Mouse (Mus musculus) hindbrain, embryonic 11.5 days (tissue): Measurements from ENCODE around the gene Polr2e. TPM values are rescaled to one million over a fixed set of nuclear protein-coding genes. Genes with fewer than 3 reads are reported as not detected.

Source experiments
- ATAC-seq: fragments of 200-750 bp; cut with Nextera tagmentation; 2 replicates; pipeline ENCODE4 v1.8.0; 2017; ENCODE audit warnings: mild to moderate bottlenecking, moderate TSS enrichment, moderate library complexity; ENCODE audit not compliant: low FRiP score
- DNase-seq: peaks from one replicate; pipeline ENCODE4 v3.0.0-alpha.2; 2015; ENCODE audit warnings: low spot score
- H3K27ac ChIP-seq: fragments of 300-500 bp; sonication (generic); 2 replicates; pipeline ENCODE4 v1.5.1; 2014; ENCODE audit warnings: mild to moderate bottlenecking, low read depth, low read length
- H3K27me3 ChIP-seq: fragments of 300-500 bp; sonication (generic); 2 replicates; pipeline ENCODE4 v1.6.1; 2014; ENCODE audit warnings: mild to moderate bottlenecking, low read length, moderate library complexity, mixed read lengths; ENCODE audit not compliant: control insufficient read depth, insufficient read depth
- H3K36me3 ChIP-seq: fragments of 300-500 bp; sonication (generic); 2 replicates; pipeline ENCODE4 v1.6.1; 2014; ENCODE audit warnings: mild to moderate bottlenecking, low read length, moderate library complexity, mixed read lengths; ENCODE audit not compliant: control insufficient read depth, insufficient read depth
- H3K4me1 ChIP-seq: fragments of 300-500 bp; sonication (generic); replicated peaks from 2 replicates; pipeline ENCODE4 v1.6.1; 2014; ENCODE audit warnings: low read length, mixed read lengths; ENCODE audit not compliant: control insufficient read depth, insufficient read depth
- H3K4me2 ChIP-seq: fragments of 300-500 bp; sonication (generic); replicated peaks from 2 replicates; pipeline ENCODE4 v1.6.1; 2014; ENCODE audit warnings: mild to moderate bottlenecking, low read depth, low read length
- H3K4me3 ChIP-seq: fragments of 300-500 bp; sonication (generic); 2 replicates; pipeline ENCODE4 v1.5.1; 2014; ENCODE audit warnings: low read depth, low read length
- H3K9ac ChIP-seq: fragments of 300-500 bp; sonication (generic); 2 replicates; pipeline ENCODE4 v1.6.1; 2014; ENCODE audit warnings: low read depth, low read length
- H3K9me3 ChIP-seq: fragments of 300-500 bp; sonication (generic); 2 replicates; pipeline ENCODE4 v1.6.1; 2016; ENCODE audit warnings: low read length; ENCODE audit not compliant: control insufficient read depth
- WGBS: fragments of 180-500 bp; shearing (Covaris S2); extraction: QIAGEN DNeasy Blood & Tissue Kit; methylation state at CpG from one replicate; pipeline ENCODE4 v1.1.7; 2014; 5-methylcytosine and 5-hydroxymethylcytosine counted together
- polyA plus RNA-seq: library from polyadenylated mRNA; unstranded; fragments of >200 nt; fragmentation: Nextera tagmentation; extraction: Ambion mirVana; gene quantifications from 2 replicates; pipeline ENCODE4 v1.2.1, GENCODE M21; 2014

The Polr2e gene
- polyA plus RNA-seq, 1 experiment from 2014 or later = 215 TPM

DNA sequence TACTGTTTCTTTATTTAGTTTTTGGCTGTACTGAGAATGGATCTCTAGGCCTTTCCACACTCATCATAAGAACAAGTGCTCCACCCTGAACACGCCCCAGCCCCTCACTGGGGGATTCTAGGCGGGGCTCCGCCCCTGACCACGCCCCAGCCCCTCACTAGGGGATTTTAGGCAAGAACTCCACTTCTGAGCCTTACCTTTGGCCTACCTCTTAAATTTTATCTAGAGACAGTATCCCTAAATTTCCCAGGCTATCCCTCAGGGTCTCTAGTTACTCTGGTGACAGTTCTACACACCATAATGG, 14.6 kb downstream of the Polr2e start:
- 52% methylated on average over 4 of the region's 4 CpGs for WGBS
- Histone ChIP-seq H3K9me3 (no peaks in the 10 kb centered on the region), H3K36me3 (no peaks in the 10 kb centered on the region), H3K27me3 (0 out of 2 replicates have a peak, but pooled peaks cover 2% of the 10 kb centered on the region), H3K9ac (no peak overlapping the region), H3K4me3 (no peak overlapping the region), H3K4me2 (no peak overlapping the region), H3K4me1 (no peaks in the 10 kb centered on the region), H3K27ac (no peak overlapping the region)
- ATAC-seq = no peak
- no peak for DNase-seq

DNA sequence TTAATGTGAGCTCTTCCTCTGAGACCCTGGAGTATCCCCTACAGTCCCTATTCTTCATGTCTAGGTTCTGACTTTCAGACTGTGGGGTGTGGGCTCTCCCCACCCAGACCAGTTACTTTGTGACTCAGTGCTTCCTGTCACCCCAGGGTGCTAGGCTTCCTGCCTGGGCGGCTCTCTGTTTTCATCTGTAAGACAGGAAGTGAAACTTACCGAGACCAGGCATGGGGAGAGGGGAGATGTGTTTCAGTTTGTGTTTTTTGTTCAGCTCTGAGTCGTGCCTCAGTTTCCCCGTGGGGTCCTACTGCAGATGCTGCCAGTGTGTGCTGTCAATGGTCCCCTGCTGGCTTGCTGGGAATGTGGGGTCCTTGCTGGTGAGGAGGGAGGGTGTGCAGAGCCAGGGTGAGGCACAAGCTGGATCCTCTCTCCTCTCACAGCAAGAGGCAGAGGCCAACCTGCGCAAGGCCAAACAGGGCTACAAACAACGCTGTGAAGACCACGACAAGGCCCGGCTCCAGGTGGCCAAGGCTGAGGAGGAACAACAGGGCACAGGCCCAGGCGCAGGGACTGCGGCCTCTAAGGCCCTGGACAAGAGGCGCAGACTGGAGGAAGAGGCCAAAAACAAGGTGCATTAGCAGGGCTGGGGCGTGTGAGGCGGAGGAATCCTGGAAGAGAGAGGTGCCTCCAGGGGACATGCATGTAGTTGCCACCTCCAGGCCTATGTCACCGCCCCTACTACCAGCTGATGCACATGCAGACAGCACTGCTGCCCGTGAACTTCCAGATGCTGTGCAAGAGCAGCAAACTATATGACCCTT, 15.2 kb downstream of the Polr2e start:
- H3K4me2 ChIP-seq = no peak overlapping the region
- H3K4me1 ChIP-seq = peaks cover 4% of the 10 kb centered on the region; the same call in 1 of the 2 replicates
- no peak overlapping the region for H3K27ac ChIP-seq
- no peaks in the 10 kb centered on the region for H3K36me3 ChIP-seq
- no peak for ATAC-seq
- no peaks in the 10 kb centered on the region for H3K9me3 ChIP-seq
- no peak overlapping the region for H3K4me3 ChIP-seq
- 76% methylated on average over 15 of the region's 15 CpGs for WGBS
- no peak for DNase-seq
- H3K27me3 ChIP-seq = peaks cover 2% of the 10 kb centered on the region
- no peak overlapping the region for H3K9ac ChIP-seq

DNA sequence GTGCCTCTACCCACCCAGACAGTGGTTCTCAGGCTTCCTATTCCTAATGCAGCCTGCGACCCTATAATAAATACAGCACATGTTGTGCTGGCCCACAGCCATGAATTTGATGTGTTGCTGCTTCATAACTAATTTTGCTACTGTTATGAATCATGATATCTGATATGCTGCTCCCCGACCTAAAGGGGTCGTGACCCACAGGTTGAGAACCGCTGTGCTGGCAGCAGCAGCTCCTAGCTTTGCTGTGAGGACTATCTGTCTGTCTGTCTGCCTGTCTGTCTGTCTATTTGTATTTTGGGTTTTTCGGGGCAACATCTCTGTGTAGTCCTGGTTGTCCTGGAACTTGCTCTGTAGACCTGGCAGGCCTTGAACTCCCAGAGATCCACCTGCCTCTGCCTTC, 15.8 kb downstream of the Polr2e start:
- WGBS = 89% methylated on average over 5 of the region's 5 CpGs
- H3K27ac ChIP-seq = no peak overlapping the region
- H3K4me1 ChIP-seq = peaks cover 10% of the 10 kb centered on the region; the same call in 1 of the 2 replicates
- no peaks in the 10 kb centered on the region for H3K9me3 ChIP-seq
- ATAC-seq (no peak), DNase-seq (no peak)
- H3K9ac ChIP-seq = no peak overlapping the region
- H3K4me2 ChIP-seq = no peak overlapping the region
- H3K27me3 ChIP-seq = peaks cover 9% of the 10 kb centered on the region
- H3K4me3 ChIP-seq = no peak overlapping the region
- H3K36me3 ChIP-seq = no peaks in the 10 kb centered on the region

DNA sequence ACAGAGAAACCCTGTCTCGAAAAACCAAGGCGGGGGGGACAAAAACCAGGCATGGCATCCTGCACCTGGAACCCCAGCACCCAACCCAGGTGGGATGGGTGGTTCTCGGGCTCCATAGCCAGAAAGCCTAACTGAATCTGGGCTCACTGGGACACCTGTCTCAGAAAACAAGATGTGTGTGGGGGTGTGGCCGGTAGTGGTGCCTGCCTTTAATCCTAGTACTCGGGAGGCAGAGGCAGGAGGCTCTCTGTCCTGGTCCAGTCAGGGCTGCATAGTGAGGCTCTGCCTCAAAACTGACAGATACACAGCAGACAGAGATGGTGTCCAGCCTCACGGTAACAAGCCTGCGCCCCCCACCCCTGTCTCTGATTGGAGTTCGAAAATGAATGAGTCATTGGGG, 16.8 kb downstream of the Polr2e start:
- no peak overlapping the region for H3K4me3 ChIP-seq
- DNase-seq (no peak), ATAC-seq (no peak)
- H3K27ac ChIP-seq = no peak overlapping the region
- H3K4me1 ChIP-seq = peaks cover 10% of the 10 kb centered on the region; the same call in 1 of the 2 replicates
- 92% methylated on average over 8 of the region's 8 CpGs for WGBS
- H3K9me3 ChIP-seq = no peaks in the 10 kb centered on the region
- peaks cover 10% of the 10 kb centered on the region for H3K27me3 ChIP-seq
- H3K4me2 ChIP-seq = no peak overlapping the region
- H3K9ac ChIP-seq = no peak overlapping the region
- H3K36me3 ChIP-seq = no peaks in the 10 kb centered on the region

DNA sequence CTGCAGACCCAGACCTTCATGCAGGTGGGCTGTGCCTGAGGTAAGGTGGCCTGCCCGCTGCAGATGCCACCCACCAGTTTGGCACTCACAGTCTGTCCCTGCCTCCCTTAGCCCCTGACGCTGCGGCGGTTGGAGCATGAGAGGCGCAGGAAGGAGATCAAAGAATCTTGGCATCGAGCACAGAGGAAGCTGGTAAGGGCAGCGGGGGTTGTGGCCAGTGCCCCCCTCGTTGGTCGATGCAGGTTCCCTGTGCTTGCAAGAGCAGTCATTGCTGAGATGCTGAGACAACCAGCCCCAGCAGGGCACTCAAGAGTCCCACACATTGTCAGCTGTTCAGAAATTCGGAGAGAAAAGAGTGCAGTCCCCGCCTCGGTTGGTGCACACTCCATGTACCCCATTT, 17.4 kb downstream of the Polr2e start:
- no peak overlapping the region for H3K4me3 ChIP-seq
- DNase-seq (no peak), ATAC-seq (no peak)
- no peak overlapping the region for H3K9ac ChIP-seq
- H3K9me3 ChIP-seq = no peaks in the 10 kb centered on the region
- H3K4me1 ChIP-seq = peaks cover 10% of the 10 kb centered on the region; the same call in 1 of the 2 replicates
- no peak overlapping the region for H3K27ac ChIP-seq
- H3K36me3 ChIP-seq = no peaks in the 10 kb centered on the region
- H3K4me2 ChIP-seq = no peak overlapping the region
- peaks cover 10% of the 10 kb centered on the region for H3K27me3 ChIP-seq
- 92% methylated on average over 12 of the region's 12 CpGs for WGBS

DNA sequence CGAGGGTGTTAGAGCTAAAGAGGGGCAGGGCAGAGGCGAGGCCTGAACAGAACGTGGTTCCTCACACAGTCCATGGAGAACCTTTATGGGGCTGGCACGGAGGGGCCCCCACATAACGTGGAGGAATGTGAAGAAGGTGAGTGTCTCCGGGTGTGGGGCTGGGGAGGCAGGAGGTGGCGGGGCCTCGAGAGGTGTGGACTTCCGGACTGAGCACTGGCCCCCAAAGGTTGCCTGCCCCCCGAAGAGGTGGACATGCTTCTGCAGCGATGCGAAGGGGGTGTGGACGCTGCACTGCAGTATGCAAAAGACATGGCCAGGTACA, 18.3 kb downstream of the Polr2e start:
- no peaks in the 10 kb centered on the region for H3K9me3 ChIP-seq
- 94% methylated on average over 13 of the region's 13 CpGs for WGBS
- peaks cover 10% of the 10 kb centered on the region for H3K27me3 ChIP-seq
- no peak overlapping the region for H3K9ac ChIP-seq
- no peak overlapping the region for H3K4me2 ChIP-seq
- H3K27ac ChIP-seq = no peak overlapping the region
- ATAC-seq = no peak
- no peak overlapping the region for H3K4me3 ChIP-seq
- H3K4me1 ChIP-seq = peaks cover 10% of the 10 kb centered on the region; the same call in 1 of the 2 replicates
- DNase-seq = no peak
- H3K36me3 ChIP-seq = no peaks in the 10 kb centered on the region

DNA sequence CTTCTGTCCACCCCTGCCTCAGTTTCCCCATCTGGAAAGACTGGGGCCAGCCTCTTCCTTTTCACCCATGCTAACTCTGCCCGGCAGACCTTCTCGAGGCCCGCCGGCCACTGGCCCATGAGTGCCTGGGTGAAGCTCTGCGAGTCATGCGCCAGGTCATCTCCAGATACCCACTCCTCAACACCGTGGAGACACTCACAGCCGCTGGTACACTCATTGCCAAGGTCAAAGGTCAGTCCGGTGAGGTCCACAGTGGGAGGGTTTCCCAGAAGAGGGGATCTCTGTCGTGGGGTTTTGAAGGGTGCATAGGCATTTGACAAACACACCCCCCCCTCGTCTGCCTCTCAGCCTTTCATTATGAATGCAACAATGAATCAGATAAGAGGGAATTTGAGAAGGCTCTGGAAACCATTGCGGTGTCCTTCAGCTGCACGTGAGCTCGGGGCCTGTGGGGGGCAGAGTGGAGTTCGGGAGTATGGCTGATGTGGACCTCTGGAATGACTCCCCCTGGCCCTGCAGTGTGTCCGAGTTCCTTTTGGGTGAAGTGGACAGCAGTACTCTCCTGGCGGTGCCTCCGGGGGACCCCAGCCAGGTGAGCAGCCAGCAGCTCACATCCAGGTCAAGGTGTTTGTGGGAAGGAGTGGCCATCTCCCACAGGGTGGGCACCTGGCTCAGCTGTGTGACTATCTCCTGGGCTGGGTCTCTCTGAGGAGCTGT, 18.8 kb downstream of the Polr2e start:
- Histone ChIP-seq H3K4me3 (no peak overlapping the region), H3K27me3 (peaks cover 12% of the 10 kb centered on the region), H3K9ac (no peak overlapping the region), H3K9me3 (no peaks in the 10 kb centered on the region), H3K27ac (no peak overlapping the region), H3K4me1 (peaks cover 10% of the 10 kb centered on the region; the same call in 1 of the 2 replicates), H3K36me3 (no peaks in the 10 kb centered on the region), H3K4me2 (no peak overlapping the region)
- DNase-seq = no peak
- 86% methylated on average over 18 of the region's 18 CpGs for WGBS
- no peak for ATAC-seq

DNA sequence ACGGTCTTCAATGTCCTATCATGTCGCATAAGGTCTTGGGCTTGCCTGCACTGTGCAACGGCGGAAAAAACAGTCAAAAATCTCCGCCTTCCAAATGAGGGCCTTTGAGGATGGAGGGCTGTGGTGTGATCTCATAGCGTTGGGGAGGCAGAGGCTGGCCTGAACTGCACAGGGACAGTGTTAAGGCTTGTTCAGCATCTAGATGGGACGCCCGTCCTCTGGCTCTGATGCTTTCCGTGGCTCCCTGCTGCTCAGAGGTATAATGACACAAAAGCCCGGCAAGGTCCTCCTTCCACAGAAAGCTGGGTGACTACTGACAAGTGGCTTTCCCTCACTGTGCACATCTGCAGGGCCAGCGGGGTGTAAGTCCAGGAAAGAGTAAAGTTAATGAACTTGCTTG, 19.4 kb downstream of the Polr2e start:
- Histone ChIP-seq H3K27me3 (peaks cover 17% of the 10 kb centered on the region), H3K4me2 (peak overlapping the region; percentile 33; the same call in 1 of the 2 replicates), H3K9ac (no peak overlapping the region)

More for the DNA sequence above, 19.4 kb downstream of the Polr2e start:
- Histone ChIP-seq H3K4me1 (peaks cover 10% of the 10 kb centered on the region; the same call in 1 of the 2 replicates), H3K4me3 (no peak overlapping the region), H3K9me3 (no peaks in the 10 kb centered on the region), H3K36me3 (no peaks in the 10 kb centered on the region), H3K27ac (no peak overlapping the region)
- DNase-seq (no peak), ATAC-seq (no peak)
- 24% methylated on average over 11 of the region's 11 CpGs for WGBS
